Mouse (Mus musculus) T-helper 1 cell (primary cell): Measurements from ENCODE around the gene Gsn.

Experiments
- in situ Hi-C: fragments of 300-600 bp; cut with MboI, MseI; formaldehyde crosslinking; loops from one replicate; pipeline ENCODE4 v1.15.1; 2025; ENCODE audit warnings: high pct_unique_total_duplicates

Gene Gsn

GRCm38 (mm10) chr2:35253751-35254150, 2.4 kb upstream of the Gsn start:
- in situ Hi-C loops: no loop called here

DNA sequence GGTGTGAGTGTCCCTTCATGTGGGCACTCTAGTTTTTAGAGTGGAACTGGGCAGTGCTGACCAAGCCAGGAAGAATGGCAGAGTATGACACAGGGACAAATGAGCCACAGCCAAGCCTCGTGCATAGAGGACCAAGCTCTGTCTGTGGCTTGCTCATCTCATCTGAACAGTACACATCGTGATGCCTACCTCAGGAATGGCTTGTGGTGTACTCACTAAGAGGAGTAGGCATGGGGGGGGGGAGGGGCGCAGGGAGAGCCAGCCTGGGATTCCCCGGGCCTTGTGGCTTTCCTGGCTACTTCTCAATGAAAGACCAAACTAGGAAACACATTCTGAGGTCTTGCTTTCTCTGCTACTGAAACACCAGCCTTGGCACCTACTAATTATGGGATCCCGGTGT, 1.2 kb upstream of the Gsn start:
- in situ Hi-C loops: no loop called here

- in situ Hi-C loops: no loop called here
These were observed 718 bp upstream of the Gsn start for GRCm38 (mm10) chr2:35255462-35255861.

DNA sequence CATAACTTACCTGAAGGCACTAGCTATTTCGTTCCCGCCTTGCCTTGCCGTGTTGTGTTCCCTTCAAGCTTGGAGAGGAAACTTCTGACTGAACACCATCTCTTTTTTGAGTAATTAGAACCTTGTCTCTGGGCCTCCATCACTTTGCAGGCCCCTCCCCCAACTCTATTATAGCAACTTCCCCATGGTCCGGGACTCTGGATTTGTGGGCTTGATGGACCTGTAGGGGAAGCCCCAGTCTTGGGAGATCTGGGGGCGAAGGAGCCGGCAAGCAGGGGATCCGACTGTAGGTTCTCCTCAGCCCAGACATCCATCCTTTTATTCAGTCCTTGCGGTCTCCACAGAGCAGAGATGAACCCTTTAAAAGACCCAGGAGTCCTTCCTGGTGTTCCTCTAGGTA, 752 bp downstream of the Gsn start:
- in situ Hi-C loops: no loop called here

DNA sequence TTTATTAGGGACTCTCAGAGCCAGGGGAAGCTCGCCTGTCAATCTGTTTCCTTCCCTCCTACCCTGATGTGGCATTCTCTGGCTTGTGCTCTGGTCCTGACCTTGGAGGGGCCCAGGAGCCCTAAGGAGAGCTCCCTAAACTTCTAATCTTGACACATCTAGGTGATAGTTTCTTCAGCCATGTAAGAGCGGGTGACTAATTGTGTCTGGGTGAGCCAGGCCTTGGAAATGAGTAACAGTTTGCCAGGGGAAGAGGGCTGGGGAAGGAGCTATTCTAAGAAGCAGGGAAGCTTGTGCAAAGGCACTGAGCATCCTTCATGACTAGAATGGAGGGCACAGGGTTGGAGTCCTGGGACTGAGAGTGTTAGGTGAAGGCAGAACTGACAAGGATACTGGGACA, 1.7 kb downstream of the Gsn start:
- in situ Hi-C loops: no loop called here

GRCm38 (mm10) chr2:35258590-35258989, 2.4 kb downstream of the Gsn start:
- in situ Hi-C loops: no loop called here

GRCm38 (mm10) chr2:35259338-35260080, 3.3 kb downstream of the Gsn start:
- in situ Hi-C loops: no loop called here

- in situ Hi-C loops: no loop called here
These were observed 4.1 kb downstream of the Gsn start for GRCm38 (mm10) chr2:35260291-35260690.

DNA sequence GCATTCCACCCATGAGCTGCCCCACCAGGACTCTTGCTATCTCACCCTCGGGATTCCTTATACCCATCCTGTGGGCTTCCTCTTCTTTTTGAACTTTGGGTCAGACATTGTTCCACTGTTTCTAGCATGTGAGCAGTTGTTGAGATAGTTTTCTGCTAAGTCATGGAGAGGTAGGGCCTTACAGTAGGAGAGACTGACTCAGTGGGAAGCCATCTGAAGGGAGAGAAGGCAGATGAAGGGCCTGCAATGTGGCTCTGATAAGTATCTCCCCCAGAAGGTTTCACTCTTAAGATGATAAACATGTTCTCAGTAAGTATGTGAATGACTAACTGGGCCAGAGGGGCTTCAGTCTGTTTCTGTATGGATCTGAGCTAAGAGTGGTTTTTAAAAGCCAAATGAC, 7.9 kb downstream of the Gsn start:
- in situ Hi-C loops: no loop called here

GRCm38 (mm10) chr2:35265296-35265695, 9.1 kb downstream of the Gsn start:
- in situ Hi-C loops: no loop called here

DNA sequence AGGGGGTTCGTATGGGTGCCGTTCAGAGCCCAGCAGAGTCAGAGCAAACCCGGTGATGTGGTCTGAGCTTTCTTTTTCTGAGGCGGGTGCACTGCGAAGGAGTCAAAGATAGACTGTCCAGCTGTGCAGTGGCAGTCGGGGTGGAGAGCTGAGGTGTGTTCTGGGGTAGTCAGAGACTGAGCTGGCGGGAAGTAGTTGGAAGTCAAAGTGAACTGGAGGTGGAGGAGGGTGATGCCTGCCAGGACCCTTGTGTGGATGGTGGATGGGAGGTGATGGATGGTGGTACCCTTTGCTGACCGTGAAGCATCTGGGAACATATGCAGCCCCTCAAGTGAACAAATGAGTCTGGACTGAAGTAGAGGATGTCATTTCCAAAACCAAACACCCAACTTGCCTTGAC, 9.6 kb downstream of the Gsn start:
- in situ Hi-C loops: no loop called here

DNA sequence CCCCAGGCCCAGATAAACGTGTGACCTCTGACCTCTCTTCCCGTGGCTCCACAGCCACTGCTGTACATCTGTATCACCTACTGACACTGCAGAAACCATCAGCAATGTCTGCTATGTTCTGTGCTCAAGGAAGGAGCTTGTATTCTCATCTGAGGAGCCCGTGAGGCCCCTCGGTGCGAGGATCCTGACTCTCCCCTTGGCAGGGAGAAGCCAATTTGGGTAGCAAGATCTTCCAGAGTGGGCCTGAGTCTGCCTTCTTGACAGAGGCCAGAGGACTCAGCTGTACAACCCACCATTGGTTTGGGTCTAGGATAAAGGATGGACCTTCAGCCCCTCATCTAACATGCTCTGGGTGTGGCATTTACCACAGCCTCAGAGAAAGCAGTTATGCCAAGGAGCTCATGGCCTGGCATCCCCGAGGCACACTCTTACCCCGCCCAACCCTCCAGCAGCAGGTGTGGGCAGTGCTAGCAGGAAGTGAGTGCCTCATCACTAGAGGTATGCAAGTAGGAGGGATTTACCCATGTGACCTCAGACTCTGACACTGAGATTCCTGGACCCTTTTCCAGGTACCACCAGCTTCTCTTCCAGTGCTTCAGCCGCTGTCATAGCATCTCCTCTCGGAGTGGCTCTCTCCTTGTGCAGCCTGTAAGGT, 10.2 kb downstream of the Gsn start:
- in situ Hi-C loops: no loop called here

DNA sequence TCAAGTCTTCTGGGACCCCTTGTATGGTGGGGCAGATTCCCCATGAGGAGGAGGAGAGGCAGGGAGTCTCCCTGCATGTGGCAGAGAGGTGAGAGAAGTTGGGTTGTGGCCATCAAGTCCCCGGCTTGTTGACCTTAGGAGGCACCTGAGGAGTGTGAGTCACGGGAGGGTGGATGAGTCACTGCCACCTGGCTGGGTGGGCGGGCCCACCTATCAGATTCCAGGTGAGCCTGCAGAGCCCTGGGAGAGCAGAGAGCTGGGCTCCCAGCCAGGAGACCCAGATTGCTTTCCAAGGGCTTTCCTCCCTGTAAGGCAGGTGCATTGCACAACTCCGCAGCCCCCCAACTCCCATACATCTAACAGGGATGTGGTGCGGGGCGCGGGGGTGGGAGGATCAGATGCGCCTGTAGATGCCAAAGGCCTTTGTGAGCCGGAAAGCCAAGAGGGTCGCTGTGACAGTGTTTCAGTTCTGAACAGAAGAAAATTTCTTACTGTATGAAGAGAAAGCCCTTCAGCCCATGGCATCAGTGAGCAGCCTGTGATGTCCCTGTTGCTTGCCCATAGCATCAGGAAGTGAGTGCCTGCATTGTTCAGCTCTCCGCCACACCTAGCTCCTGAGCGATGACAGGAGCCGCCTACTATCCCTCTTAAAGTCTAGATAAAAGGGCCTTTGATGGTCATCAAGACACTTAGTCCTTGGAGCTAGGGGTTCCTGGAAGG, 11.1 kb downstream of the Gsn start:
- in situ Hi-C loops: no loop called here

- in situ Hi-C loops: no loop called here
These were observed 11.8 kb downstream of the Gsn start for GRCm38 (mm10) chr2:35267876-35268566.

- in situ Hi-C loops: no loop called here
These were observed 13.0 kb downstream of the Gsn start for GRCm38 (mm10) chr2:35269136-35269535.

DNA sequence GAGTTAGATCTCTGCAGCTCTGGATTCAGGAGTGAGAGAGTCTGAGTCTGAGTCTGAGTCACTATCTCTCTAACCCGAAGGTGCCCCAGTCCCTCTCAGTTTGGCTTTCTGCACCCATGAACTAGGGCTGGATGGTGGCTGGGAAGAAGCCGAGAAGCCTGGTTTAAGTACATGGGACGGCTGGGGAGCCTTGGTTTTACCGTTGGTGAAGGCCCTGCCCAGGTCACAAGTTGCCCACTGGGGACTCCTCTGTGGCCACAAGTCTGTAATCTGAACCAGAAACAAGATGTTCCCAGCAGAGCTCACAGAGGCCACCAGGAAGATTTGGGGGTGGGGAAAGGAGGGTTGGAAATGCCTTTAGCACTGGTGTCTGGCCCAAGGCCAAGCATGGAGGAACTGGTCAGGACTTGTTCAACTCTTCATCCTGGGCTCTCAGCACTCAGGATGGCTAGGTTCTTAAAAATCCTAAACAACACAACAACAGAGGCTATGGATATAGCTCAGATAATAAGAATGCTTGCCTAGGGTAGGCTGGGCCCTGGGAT, 13.6 kb downstream of the Gsn start:
- in situ Hi-C loops: loop anchor here (5.0 kb wide), 1 partner anchor 57 kb away; no protein-coding TSS in a partner anchor

GRCm38 (mm10) chr2:35270531-35270984, 14.4 kb downstream of the Gsn start:
- in situ Hi-C loops: loop anchor here (5.0 kb wide), 1 partner anchor 58 kb away; no protein-coding TSS in a partner anchor

DNA sequence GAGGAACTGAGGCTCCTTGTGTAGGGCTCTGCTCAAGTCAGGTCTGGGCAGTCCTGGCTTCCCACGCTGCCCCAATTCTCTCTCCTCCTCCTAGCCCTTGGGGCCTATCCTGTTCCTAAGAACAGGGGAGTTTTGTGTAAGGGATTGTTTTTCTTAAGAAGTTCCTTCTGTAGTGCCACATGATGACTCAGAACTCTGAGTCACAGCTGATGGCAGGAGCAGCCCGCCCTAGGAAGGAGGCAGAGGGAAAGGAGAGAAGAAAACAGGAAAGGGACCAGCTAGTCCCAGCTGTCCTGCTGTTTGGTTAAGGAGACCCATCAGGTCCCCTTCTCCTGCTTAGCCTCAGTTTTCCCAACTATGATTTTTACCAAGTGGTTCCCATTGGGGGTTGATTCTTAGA, 15.6 kb downstream of the Gsn start:
- in situ Hi-C loops: loop anchor here (5.0 kb wide), 1 partner anchor 60 kb away; no protein-coding TSS in a partner anchor

- in situ Hi-C loops: loop anchor here (5.0 kb wide), 1 partner anchor 61 kb away; no protein-coding TSS in a partner anchor
These were observed 16.7 kb downstream of the Gsn start for GRCm38 (mm10) chr2:35272881-35273280.

- in situ Hi-C loops: loop anchor here (5.0 kb wide), 1 partner anchor 61 kb away; no protein-coding TSS in a partner anchor
These were observed 17.4 kb downstream of the Gsn start for GRCm38 (mm10) chr2:35273536-35273935.

- in situ Hi-C loops: no loop called here
These were observed 21.5 kb downstream of the Gsn start for GRCm38 (mm10) chr2:35277686-35278085.
